Mouse (Mus musculus): Measurements from ENCODE around the gene Azgp1. TPM values are rescaled to one million over a fixed set of nuclear protein-coding genes. Genes with fewer than 3 reads are reported as not detected.

The Azgp1 gene
- polyA plus RNA-seq, 1 experiment = not detected

DNA sequence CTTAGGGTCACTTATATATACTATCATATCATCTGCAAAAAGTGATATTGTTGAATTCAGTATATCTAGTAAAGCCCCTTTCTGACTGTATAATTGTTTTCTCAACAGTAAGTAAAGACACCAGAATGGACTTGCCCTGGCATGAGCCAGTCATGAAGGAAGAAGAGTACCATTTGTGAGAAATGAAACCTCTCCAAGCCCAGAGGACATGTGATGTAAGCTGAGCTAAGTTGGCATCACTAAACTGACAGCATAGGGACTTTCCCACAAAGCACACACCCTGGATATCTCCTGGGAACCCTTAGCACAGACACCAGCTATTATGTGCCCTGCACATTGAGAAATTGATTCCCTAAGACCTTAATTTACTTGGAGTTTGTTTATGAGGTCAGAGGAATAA is 34.0 kb upstream of the Azgp1 start:
- Histone ChIP-seq H3ac (ENCODE audit: control insufficient read depth, insufficient read length, low read depth) (no peak overlapping the region), H3K79me3 (ENCODE audit: low read depth) (no peaks in the 10 kb centered on the region), H3K79me2 (ENCODE audit: control insufficient read depth, insufficient read depth) (no peaks in the 10 kb centered on the region), H3K27me3 (ENCODE audit: control insufficient read depth, insufficient read depth, insufficient read length) (no peaks in the 10 kb centered on the region), H3K36me3 (ENCODE audit: control insufficient read depth, insufficient read depth) (no peaks in the 10 kb centered on the region), H3K4me3 (ENCODE audit: insufficient read depth, poor library complexity, severe bottlenecking) (no peak overlapping the region)
- TF ChIP-seq CEBPB (IDR thresholded peaks at IDR 0.05; ENCODE audit: low read depth) = no peak
- TF ChIP-seq CTCF (IDR thresholded peaks at IDR 0.05; ENCODE audit: control insufficient read depth, insufficient read depth, insufficient read length) = no peak
- TF ChIP-seq MAX (IDR thresholded peaks at IDR 0.05) = no peak
- no peak for TF ChIP-seq MYOG (IDR thresholded peaks at IDR 0.05; ENCODE audit: control insufficient read depth, extremely low read depth, insufficient read length)
- no peak for TF ChIP-seq USF1 (IDR thresholded peaks at IDR 0.05; ENCODE audit: low read depth)
- no peak for TF ChIP-seq FOSL1 (IDR thresholded peaks at IDR 0.05; ENCODE audit: insufficient read depth, low read length, poor library complexity, severe bottlenecking)
- TF ChIP-seq MYOD1 (IDR thresholded peaks at IDR 0.05; ENCODE audit: control insufficient read depth, insufficient read length, low read depth) = no peak

DNA sequence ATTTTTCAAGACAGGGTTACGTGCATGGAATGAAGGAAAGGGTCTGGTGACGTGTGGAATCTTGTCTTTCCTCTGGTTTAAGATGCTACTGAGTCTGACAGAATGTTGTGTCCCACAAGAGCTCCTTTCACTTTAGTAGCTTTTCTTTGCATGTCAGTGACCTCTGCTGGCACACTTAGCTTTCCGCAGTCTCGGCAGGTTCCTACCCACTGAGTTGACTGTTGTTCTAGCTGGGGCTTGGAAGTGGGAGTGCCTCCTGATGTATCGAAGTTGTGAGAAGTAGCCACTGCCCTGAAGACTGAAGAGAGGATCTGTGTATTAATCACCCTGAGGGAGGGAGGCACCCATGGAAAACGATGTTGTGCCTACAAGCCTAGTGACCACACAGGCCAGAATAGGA is 30.1 kb upstream of the Azgp1 start:
- H3K79me2 ChIP-seq (ENCODE audit: control insufficient read depth, insufficient read depth) = no peaks in the 10 kb centered on the region
- TF ChIP-seq FOSL1 (IDR thresholded peaks at IDR 0.05; ENCODE audit: insufficient read depth, low read length, poor library complexity, severe bottlenecking) (no peak), CEBPB (IDR thresholded peaks at IDR 0.05; ENCODE audit: low read depth) (no peak), MYOG (IDR thresholded peaks at IDR 0.05; ENCODE audit: control insufficient read depth, extremely low read depth, insufficient read length) (no peak), CTCF (IDR thresholded peaks at IDR 0.05; ENCODE audit: control insufficient read depth, insufficient read depth, insufficient read length) (no peak), MAX (IDR thresholded peaks at IDR 0.05) (no peak), USF1 (IDR thresholded peaks at IDR 0.05; ENCODE audit: low read depth) (no peak), MYOD1 (IDR thresholded peaks at IDR 0.05; ENCODE audit: control insufficient read depth, insufficient read length, low read depth) (no peak)

DNA sequence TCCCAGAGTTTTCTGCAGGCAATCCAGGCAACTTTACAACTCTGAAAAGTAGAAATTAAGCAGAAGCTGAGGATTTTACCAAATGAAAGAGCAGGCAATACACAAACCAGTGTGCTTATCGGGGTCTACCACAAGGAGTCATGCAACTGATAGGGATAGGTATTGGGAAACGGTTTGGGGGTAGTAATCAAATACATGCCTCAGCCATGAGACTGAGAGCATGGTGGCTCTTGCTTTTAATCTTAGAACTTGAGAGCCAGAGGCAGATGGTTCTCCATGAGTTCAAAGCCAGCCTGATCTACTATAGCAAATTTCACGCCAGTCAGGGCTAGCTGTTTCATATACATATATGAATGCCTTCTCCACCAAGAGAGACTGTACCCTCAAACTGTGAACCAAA is 24.9 kb upstream of the Azgp1 start:
- Histone ChIP-seq H3ac (ENCODE audit: control insufficient read depth, insufficient read length, low read depth) (no peak overlapping the region), H3K36me3 (ENCODE audit: control insufficient read depth, insufficient read depth) (no peaks in the 10 kb centered on the region), H3K79me2 (ENCODE audit: control insufficient read depth, insufficient read depth) (no peaks in the 10 kb centered on the region), H3K27me3 (ENCODE audit: control insufficient read depth, insufficient read depth, insufficient read length) (no peaks in the 10 kb centered on the region), H3K4me3 (ENCODE audit: insufficient read depth, poor library complexity, severe bottlenecking) (no peak overlapping the region), H3K79me3 (ENCODE audit: low read depth) (no peaks in the 10 kb centered on the region)
- TF ChIP-seq MAX (IDR thresholded peaks at IDR 0.05) (no peak), MYOD1 (IDR thresholded peaks at IDR 0.05; ENCODE audit: control insufficient read depth, insufficient read length, low read depth) (no peak)

More for the DNA sequence above, 30.1 kb upstream of the Azgp1 start:
- no peaks in the 10 kb centered on the region for H3K27me3 ChIP-seq (ENCODE audit: control insufficient read depth, insufficient read depth, insufficient read length)
- H3K4me3 ChIP-seq (ENCODE audit: insufficient read depth, poor library complexity, severe bottlenecking) = no peak overlapping the region
- H3ac ChIP-seq (ENCODE audit: control insufficient read depth, insufficient read length, low read depth) = no peak overlapping the region
- no peaks in the 10 kb centered on the region for H3K79me3 ChIP-seq (ENCODE audit: low read depth)
- H3K36me3 ChIP-seq (ENCODE audit: control insufficient read depth, insufficient read depth) = no peaks in the 10 kb centered on the region

DNA sequence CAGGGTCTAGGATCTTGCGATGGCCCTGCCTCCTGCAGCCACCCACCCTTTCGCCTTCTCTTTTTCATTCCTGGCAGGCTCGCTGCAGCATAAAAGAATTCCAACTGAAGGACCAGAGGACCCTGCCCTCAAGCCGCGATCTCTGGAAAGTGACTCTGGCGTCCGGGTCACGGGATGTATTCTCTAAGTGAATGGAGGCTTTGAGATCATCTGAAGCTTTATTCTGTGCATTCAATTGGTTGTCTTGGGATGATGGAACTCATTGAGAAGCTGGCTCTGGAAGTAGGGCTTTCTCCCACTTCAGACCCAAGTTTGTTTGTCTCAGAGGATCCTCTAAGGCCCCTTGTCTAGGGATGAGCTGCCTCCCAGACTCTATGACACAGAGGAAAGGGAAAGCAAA is 18.4 kb upstream of the Azgp1 start, which contains the start of gene Gjc3:
Gjc3 (minus strand) TSS at position 154 of the 400 bp plus-strand sequence.
- Histone ChIP-seq H3K79me3 (ENCODE audit: low read depth) (no peaks in the 10 kb centered on the region), H3K4me3 (ENCODE audit: insufficient read depth, poor library complexity, severe bottlenecking) (no peak within 1 kb of the TSS), H3K27me3 (ENCODE audit: control insufficient read depth, insufficient read depth, insufficient read length) (no peaks in the 10 kb centered on the region), H3K36me3 (ENCODE audit: control insufficient read depth, insufficient read depth) (no peaks in the 10 kb centered on the region), H3K79me2 (ENCODE audit: control insufficient read depth, insufficient read depth) (no peaks in the 10 kb centered on the region), H3ac (ENCODE audit: control insufficient read depth, insufficient read length, low read depth) (no peak within 1 kb of the TSS)
- TF ChIP-seq FOSL1 (IDR thresholded peaks at IDR 0.05; ENCODE audit: insufficient read depth, low read length, poor library complexity, severe bottlenecking) (no peak), CTCF (IDR thresholded peaks at IDR 0.05; ENCODE audit: control insufficient read depth, insufficient read depth, insufficient read length) (no peak), MAX (IDR thresholded peaks at IDR 0.05) (no peak), MYOD1 (IDR thresholded peaks at IDR 0.05; ENCODE audit: control insufficient read depth, insufficient read length, low read depth) (no peak), MYOG (IDR thresholded peaks at IDR 0.05; ENCODE audit: control insufficient read depth, extremely low read depth, insufficient read length) (no peak), USF1 (IDR thresholded peaks at IDR 0.05; ENCODE audit: low read depth) (no peak), CEBPB (IDR thresholded peaks at IDR 0.05; ENCODE audit: low read depth) (no peak)

GRCm38 (mm10) chr5:137966492-137966891 is 14.8 kb upstream of the Azgp1 start:
- H3K4me3 ChIP-seq (ENCODE audit: insufficient read depth, poor library complexity, severe bottlenecking) = no peak overlapping the region

GRCm38 (mm10) chr5:137973161-137973560 is 8.2 kb upstream of the Azgp1 start:
- H3K79me3 ChIP-seq (ENCODE audit: low read depth) = no peaks in the 10 kb centered on the region
- no peaks in the 10 kb centered on the region for H3K36me3 ChIP-seq (ENCODE audit: control insufficient read depth, insufficient read depth)
- H3K27me3 ChIP-seq (ENCODE audit: control insufficient read depth, insufficient read depth, insufficient read length) = no peaks in the 10 kb centered on the region
- no peak overlapping the region for H3K4me3 ChIP-seq (ENCODE audit: insufficient read depth, poor library complexity, severe bottlenecking)
- no peak for TF ChIP-seq MYOD1 (IDR thresholded peaks at IDR 0.05; ENCODE audit: control insufficient read depth, insufficient read length, low read depth)
- TF ChIP-seq USF1 (IDR thresholded peaks at IDR 0.05; ENCODE audit: low read depth) = no peak
- TF ChIP-seq FOSL1 (IDR thresholded peaks at IDR 0.05; ENCODE audit: insufficient read depth, low read length, poor library complexity, severe bottlenecking) = no peak
- no peak for TF ChIP-seq MAX (IDR thresholded peaks at IDR 0.05)
- TF ChIP-seq MYOG (IDR thresholded peaks at IDR 0.05; ENCODE audit: control insufficient read depth, extremely low read depth, insufficient read length) = no peak
- no peak for TF ChIP-seq CTCF (IDR thresholded peaks at IDR 0.05; ENCODE audit: control insufficient read depth, insufficient read depth, insufficient read length)
- TF ChIP-seq CEBPB (IDR thresholded peaks at IDR 0.05; ENCODE audit: low read depth) = no peak
- H3ac ChIP-seq (ENCODE audit: control insufficient read depth, insufficient read length, low read depth) = no peak overlapping the region
- no peaks in the 10 kb centered on the region for H3K79me2 ChIP-seq (ENCODE audit: control insufficient read depth, insufficient read depth)

More at GRCm38 (mm10) chr5:137966492-137966891, 14.8 kb upstream of the Azgp1 start:
- no peak overlapping the region for H3ac ChIP-seq (ENCODE audit: control insufficient read depth, insufficient read length, low read depth)
- no peak for TF ChIP-seq MYOD1 (IDR thresholded peaks at IDR 0.05; ENCODE audit: control insufficient read depth, insufficient read length, low read depth)
- TF ChIP-seq MAX (IDR thresholded peaks at IDR 0.05) = no peak
- no peak for TF ChIP-seq CTCF (IDR thresholded peaks at IDR 0.05; ENCODE audit: control insufficient read depth, insufficient read depth, insufficient read length)
- TF ChIP-seq FOSL1 (IDR thresholded peaks at IDR 0.05; ENCODE audit: insufficient read depth, low read length, poor library complexity, severe bottlenecking) = no peak
- no peak for TF ChIP-seq MYOG (IDR thresholded peaks at IDR 0.05; ENCODE audit: control insufficient read depth, extremely low read depth, insufficient read length)
- TF ChIP-seq CEBPB (IDR thresholded peaks at IDR 0.05; ENCODE audit: low read depth) = no peak
- no peak for TF ChIP-seq USF1 (IDR thresholded peaks at IDR 0.05; ENCODE audit: low read depth)
- no peaks in the 10 kb centered on the region for H3K79me3 ChIP-seq (ENCODE audit: low read depth)
- H3K79me2 ChIP-seq (ENCODE audit: control insufficient read depth, insufficient read depth) = no peaks in the 10 kb centered on the region
- no peaks in the 10 kb centered on the region for H3K36me3 ChIP-seq (ENCODE audit: control insufficient read depth, insufficient read depth)
- H3K27me3 ChIP-seq (ENCODE audit: control insufficient read depth, insufficient read depth, insufficient read length) = no peaks in the 10 kb centered on the region

All from C2C12 (cell line).